Mouse (Mus musculus): ENCODE data around the gene Ilf3.

DNA sequence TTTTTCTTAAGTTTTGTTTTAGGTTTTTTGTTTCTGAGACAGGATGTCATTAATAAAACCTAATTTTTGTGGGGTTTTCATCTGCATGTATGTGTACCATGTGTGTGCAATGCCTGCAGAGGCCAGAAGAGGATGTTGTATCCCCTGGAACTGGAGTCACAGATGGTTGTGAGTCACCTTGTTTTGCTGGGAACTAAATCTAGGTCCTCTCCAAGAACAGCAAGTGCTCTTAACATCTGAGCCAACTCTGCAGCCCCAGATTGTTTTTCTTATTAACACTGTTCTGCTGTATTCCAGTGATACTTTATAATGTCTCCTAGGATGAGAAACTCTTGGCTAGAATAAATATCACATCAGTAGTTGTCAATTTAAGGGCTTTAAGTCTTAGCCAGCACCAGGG, 13.2 kb downstream of the Ilf3 start:
- TF ChIP-seq CTCF (IDR thresholded peaks at IDR 0.05; ENCODE audit: insufficient read depth, low read depth, low read length): no peak
- TF ChIP-seq POLR2A (IDR thresholded peaks at IDR 0.05; ENCODE audit: insufficient read depth, low read depth, low read length): no peak

All from olfactory bulb, adult 2 months (tissue).